Mouse (Mus musculus) forebrain, postnatal 0 days (tissue): ENCODE results near the gene Olfr2. TPM values are rescaled to one million over a fixed set of nuclear protein-coding genes. Genes with fewer than 3 reads are reported as not detected.
"Not testable (repeated sequence)": the region's sequence is repeated elsewhere in the genome, so short reads cannot be mapped to it uniquely, and the experiment has no call there.

Experiments
- ATAC-seq: fragments of 200-750 bp; cut with Nextera tagmentation; 2 replicates; pipeline ENCODE4 v1.8.0; 2017; ENCODE audit warnings: mild to moderate bottlenecking, moderate library complexity
- DNase-seq: peaks from one replicate; pipeline ENCODE4 v3.0.0-alpha.2; 2015
- H3K27ac ChIP-seq: fragments of 300-500 bp; sonication (generic); 2 replicates; pipeline ENCODE4 v1.5.1; 2014; ENCODE audit warnings: low read depth, mild to moderate bottlenecking, antibody characterized with exemption, low read length, moderate library complexity, mixed read lengths
- H3K27me3 ChIP-seq: fragments of 300-500 bp; sonication (generic); 2 replicates; pipeline ENCODE4 v1.6.1; 2014; ENCODE audit warnings: mild to moderate bottlenecking, low read length, mixed read lengths; ENCODE audit not compliant: insufficient read depth
- H3K36me3 ChIP-seq: fragments of 300-500 bp; sonication (generic); 2 replicates; pipeline ENCODE4 v1.6.1; 2014; ENCODE audit warnings: mild to moderate bottlenecking, moderate library complexity; ENCODE audit not compliant: insufficient read depth
- H3K4me1 ChIP-seq: fragments of 300-500 bp; sonication (generic); 2 replicates; pipeline ENCODE4 v1.6.1; 2014; ENCODE audit warnings: antibody characterized with exemption; ENCODE audit not compliant: insufficient read depth
- H3K4me2 ChIP-seq: fragments of 300-500 bp; sonication (generic); 2 replicates; pipeline ENCODE4 v1.6.1; 2014; ENCODE audit warnings: low read depth, mild to moderate bottlenecking, moderate library complexity
- H3K4me3 ChIP-seq: fragments of 300-500 bp; sonication (generic); 2 replicates; pipeline ENCODE4 v1.5.1; 2014; ENCODE audit warnings: low read depth, low read length, mixed read lengths
- H3K9ac ChIP-seq: fragments of 300-500 bp; sonication (generic); 2 replicates; pipeline ENCODE4 v1.6.1; 2014; ENCODE audit warnings: mild to moderate bottlenecking
- H3K9me3 ChIP-seq: fragments of 300-500 bp; sonication (generic); 2 replicates; pipeline ENCODE4 v1.6.1; 2016; ENCODE audit warnings: low read length
- CTCF ChIP-seq: sonication (generic); IDR thresholded peaks from 2 replicates; pipeline ENCODE4 v1.5.1; 2016; ENCODE audit warnings: antibody characterized with exemption, control low read depth, low read depth
- WGBS: fragments of 180-500 bp; shearing (Covaris S2); extraction: QIAGEN DNeasy Blood & Tissue Kit; methylation state at CpG from one replicate; pipeline ENCODE4 v1.1.7; 2014; 5-methylcytosine and 5-hydroxymethylcytosine counted together
- polyA plus RNA-seq: library from polyadenylated mRNA; unstranded; fragments of >200 nt; fragmentation: Nextera tagmentation; extraction: Ambion mirVana; gene quantifications from 2 replicates; pipeline ENCODE4 v1.2.1, GENCODE M21; 2015
- total RNA-seq: library from RNA; depleted of rRNA; stranded (reverse); fragments of >200 nt; gene quantifications from 2 replicates; pipeline ENCODE4 v1.2.3, GENCODE M21; 2014; rRNA removed

Olfr2 gene
- total and polyA plus RNA-seq, 2 experiments from 2014 or later: not detected

DNA sequence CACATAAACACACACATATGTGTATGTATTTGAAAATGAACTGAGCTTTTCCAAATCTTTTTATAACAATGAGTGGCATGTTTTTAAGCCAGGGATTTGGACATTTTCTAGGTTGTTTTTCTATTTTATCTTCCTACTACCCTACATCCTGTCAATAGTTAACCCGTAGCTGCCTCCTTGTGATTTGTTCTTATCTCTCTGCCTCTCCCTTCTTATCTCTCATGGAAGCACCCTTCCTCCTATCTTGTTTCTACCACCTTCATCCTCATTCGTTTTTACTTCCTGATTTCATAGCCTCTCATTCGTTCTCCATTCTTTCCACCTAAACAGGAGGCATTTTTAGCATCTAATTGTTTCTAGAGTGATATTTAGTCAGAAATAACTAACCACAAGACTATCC is 1.7 kb downstream of the Olfr2 start:
- 74% methylated on average over 3 of the region's 3 CpGs for WGBS
- DNase-seq (no peak), ATAC-seq (no peak)
- H3K27ac ChIP-seq: no peak overlapping the region
- no peak overlapping the region for H3K4me2 ChIP-seq
- H3K9ac ChIP-seq: no peak overlapping the region
- H3K36me3 ChIP-seq: no peaks in the 10 kb centered on the region
- H3K9me3 ChIP-seq: no peaks in the 10 kb centered on the region
- H3K4me3 ChIP-seq: no peak overlapping the region
- no peaks in the 10 kb centered on the region for H3K27me3 ChIP-seq
- TF ChIP-seq CTCF: no peak
- H3K4me1 ChIP-seq: no peaks in the 10 kb centered on the region

DNA sequence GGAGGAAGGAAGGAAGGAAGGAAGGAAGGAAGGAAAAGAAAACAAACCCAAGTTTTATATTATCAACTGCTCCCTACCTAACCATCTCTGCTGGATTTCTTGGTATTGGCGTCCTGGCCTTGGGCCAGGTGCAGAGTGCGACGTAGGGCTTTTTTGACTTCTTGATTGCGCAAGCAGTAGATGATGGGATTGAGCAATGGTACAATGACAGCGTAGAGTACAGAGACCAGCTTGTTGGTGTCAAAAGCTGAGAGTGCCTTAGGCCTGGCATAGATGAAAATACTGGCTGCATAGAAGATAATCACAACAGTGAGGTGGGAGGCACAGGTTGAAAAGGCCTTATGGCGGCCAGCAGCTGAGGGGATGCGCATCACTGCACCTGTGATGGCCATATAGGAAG is 5.1 kb downstream of the Olfr2 start:
- no peaks in the 10 kb centered on the region for H3K4me1 ChIP-seq
- 90% methylated on average over 7 of the region's 7 CpGs for WGBS

GRCm38 (mm10) chr7:106985236-106985635 is 20.6 kb downstream of the Olfr2 start:
- Histone ChIP-seq H3K9me3 (no peaks in the 10 kb centered on the region), H3K4me1 (no peaks in the 10 kb centered on the region), H3K4me2 (no peak overlapping the region), H3K9ac (no peak overlapping the region), H3K27me3 (no peaks in the 10 kb centered on the region), H3K36me3 (no peaks in the 10 kb centered on the region), H3K27ac (no peak overlapping the region), H3K4me3 (no peak overlapping the region)
- TF ChIP-seq CTCF: no peak
- DNase-seq (no peak), ATAC-seq (no peak)
- WGBS: 91% methylated on average over 3 of the region's 3 CpGs

More for the DNA sequence above, 5.1 kb downstream of the Olfr2 start:
- Histone ChIP-seq H3K4me3 (no peak overlapping the region), H3K27ac (no peak overlapping the region), H3K36me3 (no peaks in the 10 kb centered on the region), H3K9me3 (no peaks in the 10 kb centered on the region), H3K4me2 (no peak overlapping the region), H3K9ac (no peak overlapping the region), H3K27me3 (no peaks in the 10 kb centered on the region)
- DNase-seq (no peak), ATAC-seq (no peak)
- no peak for TF ChIP-seq CTCF

DNA sequence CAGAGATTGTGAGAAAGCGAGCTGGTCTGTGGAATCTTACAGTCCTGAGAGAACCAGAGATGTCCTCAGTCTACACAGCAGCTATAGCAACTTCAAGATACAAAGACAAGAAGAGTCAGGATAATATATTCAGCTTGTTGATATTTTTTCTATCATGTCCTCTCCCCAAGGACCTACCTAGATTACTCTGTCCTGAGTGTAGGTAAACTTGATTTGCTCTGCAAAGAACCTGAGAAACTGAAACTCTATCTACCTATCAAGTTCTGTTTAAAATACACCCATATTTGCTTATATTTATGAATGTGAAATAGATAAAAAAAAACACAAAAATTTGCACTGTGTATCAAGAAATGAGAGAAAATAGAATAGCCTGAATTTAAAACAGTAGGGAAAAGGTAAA is 30.5 kb downstream of the Olfr2 start, which contains the start of gene Olfr711:
Gene Olfr711, minus strand, starts transcription at position 101 of the 400 bp plus-strand sequence.
- WGBS: 64% methylated on average over 1 of the region's 1 CpGs
- Histone ChIP-seq H3K9ac (no peak within 1 kb of the TSS), H3K27me3 (no peaks in the 10 kb centered on the region), H3K4me1 (no peaks in the 10 kb centered on the region), H3K9me3 (no peaks in the 10 kb centered on the region), H3K27ac (no peak within 1 kb of the TSS), H3K4me3 (no peak within 1 kb of the TSS), H3K36me3 (no peaks in the 10 kb centered on the region), H3K4me2 (no peak within 1 kb of the TSS)
- no peak for TF ChIP-seq CTCF
- DNase-seq (no peak), ATAC-seq (no peak)

DNA sequence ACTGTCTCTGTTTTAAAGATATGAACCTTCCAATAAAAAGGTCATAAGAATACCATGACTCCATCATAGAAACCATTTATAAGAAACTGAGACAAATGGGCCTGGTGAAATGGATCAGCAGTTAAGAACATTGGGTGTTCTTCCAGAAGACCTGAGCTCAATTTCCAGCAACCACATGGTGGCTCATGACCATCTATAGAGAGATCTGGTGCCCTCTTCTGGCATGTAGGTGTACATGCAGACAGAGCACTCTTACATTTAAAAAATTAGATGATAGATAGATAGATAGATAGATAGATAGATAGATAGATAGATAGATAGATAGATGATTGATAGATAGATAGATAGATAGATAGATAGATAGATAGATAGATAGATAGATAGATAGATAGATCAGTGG is 38.4 kb downstream of the Olfr2 start:
- 0 out of 2 replicates have a peak, but pooled peaks have one; percentile 2 for TF ChIP-seq CTCF
- not testable (repeated sequence) for ATAC-seq, H3K9me3 ChIP-seq, H3K27me3 ChIP-seq, DNase-seq, H3K9ac ChIP-seq, H3K4me3 ChIP-seq, H3K4me2 ChIP-seq, H3K4me1 ChIP-seq, H3K36me3 ChIP-seq, H3K27ac ChIP-seq

- H3K4me3 ChIP-seq: no peak within 1 kb of the TSS
- H3K4me1 ChIP-seq: no peaks in the 10 kb centered on the region
- H3K27ac ChIP-seq: no peak within 1 kb of the TSS
- H3K36me3 ChIP-seq: no peaks in the 10 kb centered on the region
- H3K9me3 ChIP-seq: no peaks in the 10 kb centered on the region
- no peak within 1 kb of the TSS for H3K4me2 ChIP-seq
- H3K9ac ChIP-seq: no peak within 1 kb of the TSS
- no peak for DNase-seq
- H3K27me3 ChIP-seq: no peaks in the 10 kb centered on the region
- TF ChIP-seq CTCF: no peak
- 92% methylated on average over 1 of the region's 1 CpGs for WGBS
- ATAC-seq: no peak
Observed at GRCm38 (mm10) chr7:106963837-106964236, 42.0 kb downstream of the Olfr2 start, which contains the start of gene Olfr6. TSS of gene Olfr6 (minus strand) at chr7:106963937.

DNA sequence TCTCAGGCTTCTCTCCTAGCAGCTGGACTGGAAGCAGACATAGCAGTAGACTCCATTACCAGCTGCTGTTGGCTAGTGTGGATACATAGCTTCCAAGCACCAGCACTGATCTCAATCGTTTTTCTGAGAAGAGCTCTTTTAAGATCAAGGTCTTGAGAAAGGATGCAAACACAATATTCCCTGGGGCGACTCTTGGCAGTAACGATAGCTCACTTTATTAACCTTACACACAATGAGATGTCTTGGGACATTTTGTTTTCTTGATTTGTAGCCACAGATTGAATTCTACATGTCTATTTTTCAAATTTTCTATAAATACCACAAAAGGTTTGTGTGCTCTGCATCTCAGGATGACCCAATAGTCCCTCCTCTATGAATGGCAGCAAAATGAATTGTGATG is 57.7 kb downstream of the Olfr2 start, which contains the start of gene Olfr710:
Gene Olfr710, minus strand, starts transcription at position 101 of the 400 bp plus-strand sequence.
- Histone ChIP-seq H3K9me3 (no peaks in the 10 kb centered on the region), H3K4me3 (no peak within 1 kb of the TSS), H3K4me2 (no peak within 1 kb of the TSS), H3K4me1 (no peaks in the 10 kb centered on the region), H3K27me3 (no peaks in the 10 kb centered on the region), H3K9ac (no peak within 1 kb of the TSS), H3K36me3 (no peaks in the 10 kb centered on the region), H3K27ac (no peak within 1 kb of the TSS)
- WGBS: 80% methylated on average over 3 of the region's 3 CpGs
- ATAC-seq: no peak
- no peak for TF ChIP-seq CTCF
- DNase-seq: no peak

Other genes with a start within 250 kb of the Olfr2 start
- not detected in 2 replicates for gene Olfr699, start 212.9 kb downstream of the Olfr2 start, total RNA-seq
- not detected in 2 replicates for gene Olfr699, start 212.9 kb downstream of the Olfr2 start, polyA plus RNA-seq
- gene Olfr700, start 197.2 kb downstream of the Olfr2 start, total RNA-seq: not detected in 2 replicates
- gene Olfr700, start 197.2 kb downstream of the Olfr2 start, polyA plus RNA-seq: not detected in 2 replicates
- not detected in 2 replicates for gene Olfr701, start 191.9 kb downstream of the Olfr2 start, total RNA-seq
- gene Olfr701, start 191.9 kb downstream of the Olfr2 start, polyA plus RNA-seq: not detected in 2 replicates
- gene Olfr702, start 172.2 kb downstream of the Olfr2 start, total RNA-seq: not detected in 2 replicates
- gene Olfr702, start 172.2 kb downstream of the Olfr2 start, polyA plus RNA-seq: not detected in 2 replicates
- gene Olfr703, start 162.7 kb downstream of the Olfr2 start, total RNA-seq: not detected in 2 replicates
- not detected in 2 replicates for gene Olfr703, start 162.7 kb downstream of the Olfr2 start, polyA plus RNA-seq
- gene Olfr704, start 142.9 kb downstream of the Olfr2 start, total RNA-seq: not detected in 2 replicates
- gene Olfr704, start 142.9 kb downstream of the Olfr2 start, polyA plus RNA-seq: not detected in 2 replicates
- gene Olfr705, start 129.2 kb downstream of the Olfr2 start, total RNA-seq: not detected in 2 replicates
- not detected in 2 replicates for gene Olfr705, start 129.2 kb downstream of the Olfr2 start, polyA plus RNA-seq
- gene Olfr706, start 117.9 kb downstream of the Olfr2 start, total RNA-seq: not detected in 2 replicates
- not detected in 2 replicates for gene Olfr706, start 117.9 kb downstream of the Olfr2 start, polyA plus RNA-seq
- gene Olfr707, start 104.8 kb downstream of the Olfr2 start, total RNA-seq: not detected in 2 replicates
- gene Olfr707, start 104.8 kb downstream of the Olfr2 start, polyA plus RNA-seq: not detected in 2 replicates
- not detected in 2 replicates for gene Olfr1532-ps1, start 98.1 kb downstream of the Olfr2 start, total RNA-seq
- not detected in 2 replicates for gene Olfr1532-ps1, start 98.1 kb downstream of the Olfr2 start, polyA plus RNA-seq
- gene Olfr709-ps1, start 73.9 kb downstream of the Olfr2 start, total RNA-seq: not detected in 2 replicates
- gene Olfr709-ps1, start 73.9 kb downstream of the Olfr2 start, polyA plus RNA-seq: not detected in 2 replicates
- gene Olfr710, start 57.8 kb downstream of the Olfr2 start, total RNA-seq: not detected in 2 replicates
- not detected in 2 replicates for gene Olfr710, start 57.8 kb downstream of the Olfr2 start, polyA plus RNA-seq
- gene Olfr6, start 42.1 kb downstream of the Olfr2 start, total RNA-seq: not detected in 2 replicates
- gene Olfr6, start 42.1 kb downstream of the Olfr2 start, polyA plus RNA-seq: not detected in 2 replicates
- gene Olfr711, start 30.6 kb downstream of the Olfr2 start, total RNA-seq: not detected in 2 replicates
- gene Olfr711, start 30.6 kb downstream of the Olfr2 start, polyA plus RNA-seq: not detected in 2 replicates
- gene Olfr713, start 25.1 kb upstream of the Olfr2 start, total RNA-seq: not detected in 2 replicates
- gene Olfr713, start 25.1 kb upstream of the Olfr2 start, polyA plus RNA-seq: not detected in 2 replicates
- not detected in 2 replicates for gene Olfr714, start 64.9 kb upstream of the Olfr2 start, total RNA-seq
- not detected in 2 replicates for gene Olfr714, start 64.9 kb upstream of the Olfr2 start, polyA plus RNA-seq
- gene Olfr17, start 87.1 kb upstream of the Olfr2 start, total RNA-seq: not detected in 2 replicates
- not detected in 2 replicates for gene Olfr17, start 87.1 kb upstream of the Olfr2 start, polyA plus RNA-seq
- gene Olfr715b, start 104.3 kb upstream of the Olfr2 start, total RNA-seq: not detected in 2 replicates
- gene Olfr715b, start 104.3 kb upstream of the Olfr2 start, polyA plus RNA-seq: not detected in 2 replicates
- gene Olfr715, start 125.0 kb upstream of the Olfr2 start, total RNA-seq: not detected in 2 replicates
- gene Olfr715, start 125.0 kb upstream of the Olfr2 start, polyA plus RNA-seq: not detected in 2 replicates
- gene Olfr716, start 132.3 kb upstream of the Olfr2 start, total RNA-seq: not detected in 2 replicates
- not detected in 2 replicates for gene Olfr716, start 132.3 kb upstream of the Olfr2 start, polyA plus RNA-seq
- gene Nlrp14, start 160.9 kb upstream of the Olfr2 start, total RNA-seq: 0.05 TPM in 1 of 2 replicates, not detected in the other
- gene Nlrp14, start 160.9 kb upstream of the Olfr2 start, polyA plus RNA-seq: not detected in 2 replicates
- not detected in 2 replicates for gene Rbmxl2, start 203.4 kb upstream of the Olfr2 start, total RNA-seq
- not detected in 2 replicates for gene Rbmxl2, start 203.4 kb upstream of the Olfr2 start, polyA plus RNA-seq